Mouse (Mus musculus) ES-E14 (cell line): ENCODE data around the gene 1110059E24Rik.
"Not testable (repeated sequence)": the region's sequence is repeated elsewhere in the genome, so short reads cannot be mapped to it uniquely, and the experiment has no call there.

Experiments
- CHD2 ChIP-seq: IDR thresholded peaks from 2 replicates; pipeline ENCODE4 v1.6.1; 2014; ENCODE audit warnings: mild to moderate bottlenecking, low read depth, low read length, inconsistent platforms
- HCFC1 ChIP-seq: IDR thresholded peaks from 2 replicates; pipeline ENCODE4 v1.6.1; 2012; ENCODE audit warnings: low read length, inconsistent platforms, borderline replicate concordance; ENCODE audit not compliant: insufficient read depth
- ZC3H11A ChIP-seq: IDR thresholded peaks from 2 replicates; pipeline ENCODE4 v1.6.1; 2012; ENCODE audit warnings: low read depth, mild to moderate bottlenecking, inconsistent platforms, low read length, borderline replicate concordance
- ZNF384 ChIP-seq: IDR thresholded peaks from 2 replicates; pipeline ENCODE4 v1.6.1; 2012; ENCODE audit warnings: low read depth, low read length, inconsistent platforms

- TF ChIP-seq HCFC1, ZC3H11A, ZNF384, CHD2: not testable (repeated sequence)
These were observed 60.6 kb downstream of the 1110059E24Rik start for GRCm38 (mm10) chr19:21592216-21592615.
